Mouse (Mus musculus) CH12F3 (cell line): ENCODE data around the gene Lsm4.

Source experiments
- in situ Hi-C: fragments of 300-500 bp; cut with MboI; formaldehyde crosslinking; loops from 2 replicates; pipeline ENCODE4 v1.14.3; 2020; ENCODE audit warnings: low sequenced_read_pairs

Gene Lsm4

GRCm38 (mm10) chr8:70723486-70724210, 50.6 kb downstream of the Lsm4 start, which contains the start of gene Pde4c:
Gene Pde4c, plus strand, starts transcription at chr8:70723720.
- in situ Hi-C loops: no loop called here

DNA sequence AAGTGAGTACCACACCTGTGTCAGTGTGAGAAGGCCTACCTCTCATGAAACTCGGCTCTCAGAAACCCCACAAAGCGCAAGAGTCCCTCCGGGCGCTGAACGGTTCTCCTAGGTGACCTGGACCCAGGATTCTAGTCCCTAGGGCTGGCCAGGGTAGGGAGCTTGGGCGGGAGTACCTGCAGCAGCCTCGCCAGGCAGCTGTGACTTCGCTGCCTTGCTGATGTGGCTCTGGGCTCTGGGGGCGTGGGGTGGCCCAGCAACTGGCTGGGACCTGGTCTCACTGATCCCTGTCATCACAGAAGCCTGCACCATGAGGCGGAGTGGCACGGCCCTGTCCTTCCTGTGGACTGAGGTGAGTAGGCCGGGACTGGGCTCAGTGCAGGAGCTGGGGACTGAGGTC, 51.2 kb downstream of the Lsm4 start:
- in situ Hi-C loops: no loop called here

DNA sequence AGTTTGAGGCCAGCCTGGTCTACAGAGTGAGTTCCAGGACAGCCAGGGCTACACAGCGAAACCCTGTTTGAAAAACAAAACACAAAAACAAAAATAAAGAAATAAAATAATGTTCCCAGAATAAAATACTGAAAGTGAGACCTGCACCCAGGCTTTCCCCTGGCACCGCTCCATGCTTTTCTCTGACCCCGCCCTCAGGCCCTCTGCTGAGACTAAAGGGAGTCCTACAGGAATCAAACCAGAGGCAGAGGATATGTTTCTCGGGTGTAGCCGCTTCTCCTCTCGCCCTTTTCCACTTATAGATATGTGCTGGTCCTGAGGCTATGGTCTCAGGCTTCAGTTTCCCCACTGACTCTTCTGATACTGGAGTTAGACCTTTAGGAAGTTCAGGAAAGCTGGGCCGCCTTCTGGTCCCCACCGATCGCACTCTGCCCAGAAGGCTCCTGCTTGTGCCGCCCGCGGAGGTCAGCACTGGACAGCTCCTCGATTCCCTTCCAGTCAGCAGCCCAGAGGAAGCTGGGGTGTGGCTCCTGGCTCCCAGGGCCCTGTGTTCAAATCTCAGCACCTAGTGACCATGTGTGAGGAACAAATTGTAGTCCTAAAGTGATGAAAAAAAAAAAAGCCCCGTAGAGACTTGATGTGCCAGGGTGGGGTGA, 52.9 kb downstream of the Lsm4 start:
- in situ Hi-C loops: no loop called here

DNA sequence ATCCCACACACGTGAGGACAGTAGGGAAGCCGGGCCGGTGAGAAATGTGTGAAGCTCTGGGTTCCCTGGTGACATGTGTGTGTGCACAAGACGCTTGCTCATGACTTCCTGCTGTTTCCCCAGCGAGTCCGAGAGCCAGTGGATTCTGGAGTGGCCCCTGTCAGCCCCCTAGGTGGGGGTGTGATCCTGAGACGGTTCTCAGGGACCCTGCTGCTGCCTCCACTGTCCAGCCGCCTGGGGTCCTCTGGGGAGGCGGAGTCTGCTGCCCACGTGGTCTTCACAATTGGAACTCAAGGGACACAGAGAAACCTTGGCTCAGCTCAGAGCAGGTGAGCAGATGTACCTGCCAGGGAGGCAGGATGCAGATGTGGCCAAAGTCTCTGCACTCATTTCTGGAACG, 53.7 kb downstream of the Lsm4 start:
- in situ Hi-C loops: no loop called here
